Mouse (Mus musculus) urinary bladder, postnatal 4 days (tissue): ENCODE measurements at regions not wholly inside any gene's neighbourhood (a gene's known extent, or its start where the extent isn't known, plus 50 kb on each side); places are given as distances from the start of the nearest gene placed in this dataset.

Experiments used
- DNase-seq, 2 experiments: peaks; one replicate each; pipeline ENCODE4 v3.0.0; 2021 to 2022; ENCODE audit warnings: low spot score in 2 of 2

DNA sequence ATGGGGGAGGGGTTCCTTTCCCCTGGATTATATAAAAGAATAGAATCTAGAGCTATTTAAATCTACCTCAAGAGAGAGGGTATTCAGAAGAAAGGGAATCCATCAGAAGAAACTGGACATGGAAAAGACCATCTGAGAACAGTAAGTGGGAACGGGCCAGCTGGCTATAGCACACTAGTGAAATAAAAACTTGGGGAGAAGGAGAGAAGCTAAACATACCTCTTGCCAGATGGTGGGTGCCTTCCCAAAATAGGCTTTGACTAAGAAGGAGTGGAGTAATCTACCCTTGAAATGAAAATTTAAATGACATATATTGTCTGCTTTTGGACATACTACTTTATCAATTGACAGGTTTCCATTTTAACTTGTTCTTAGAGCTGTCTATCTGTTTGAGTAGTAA, 657.6 kb downstream of the Inhba start:
- DNase-seq, result no peak

DNA sequence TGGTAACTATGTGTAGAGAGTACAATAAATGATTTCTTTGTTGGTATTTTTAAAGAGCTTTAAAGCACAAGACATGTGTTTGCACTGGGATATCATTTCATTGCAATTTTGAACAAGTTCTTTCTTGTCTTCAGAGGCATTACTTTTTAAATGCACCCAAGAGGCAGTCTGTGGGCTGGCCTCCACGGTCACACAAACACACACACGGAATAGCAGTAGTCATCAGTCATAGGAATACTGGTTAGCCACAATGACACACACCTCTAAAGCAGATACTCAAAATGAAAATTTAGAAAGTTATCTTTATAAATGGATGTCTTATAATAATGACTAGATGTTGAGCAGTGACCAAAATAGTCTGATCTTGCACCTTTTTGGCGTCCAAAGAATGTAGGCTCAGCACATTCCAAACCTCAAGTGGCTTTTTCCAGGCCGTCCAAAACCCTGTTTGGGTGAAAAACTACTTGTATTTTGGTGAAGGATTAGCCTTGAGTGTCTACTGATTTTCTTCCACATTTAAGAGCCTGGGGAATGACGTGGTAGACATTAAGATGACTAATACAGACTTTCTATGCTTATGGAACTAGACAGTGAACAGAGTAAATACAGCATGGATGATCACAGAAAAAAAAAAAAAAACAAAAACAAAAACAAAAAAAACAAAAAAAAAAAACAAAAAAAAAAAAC, 658.5 kb downstream of the Inhba start:
- no peak for DNase-seq

DNA sequence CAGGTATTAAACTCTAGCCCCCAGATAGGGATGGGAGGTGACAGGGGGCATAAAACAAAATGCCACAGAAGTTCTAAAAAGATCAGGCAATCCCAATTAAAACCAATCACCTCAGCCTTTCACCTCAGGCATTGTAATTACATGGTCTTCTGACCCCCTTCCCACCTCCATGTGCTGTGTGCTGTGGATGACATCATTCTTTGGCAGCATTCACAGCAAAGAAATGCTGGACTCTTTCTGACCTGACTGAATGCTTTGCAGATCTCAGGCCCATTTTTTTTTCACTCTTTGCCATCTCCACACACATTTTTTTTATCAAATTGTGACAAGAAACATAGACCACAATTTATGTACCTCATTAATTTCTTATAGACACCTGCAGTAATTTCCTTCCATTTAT, 659.1 kb downstream of the Inhba start:
- no peak for DNase-seq

DNA sequence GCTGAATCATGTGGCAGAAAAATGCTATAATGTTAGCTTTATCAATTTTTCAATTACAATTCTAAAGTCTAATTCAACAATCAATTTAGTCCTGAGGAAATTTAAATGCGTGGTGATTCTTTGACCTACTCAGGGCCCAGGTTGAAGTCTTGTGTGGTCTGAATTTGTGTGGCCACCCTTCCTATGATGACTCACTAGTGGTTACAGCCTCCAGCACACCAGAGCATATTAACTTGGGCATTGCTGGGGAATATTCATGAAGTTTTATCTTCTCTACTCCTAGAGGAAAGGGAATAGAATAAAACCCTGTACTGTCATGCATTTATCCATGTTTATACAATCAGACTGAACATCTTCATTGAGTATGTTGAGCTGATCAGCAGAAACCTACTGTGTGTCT, 665.2 kb downstream of the Inhba start:
- DNase-seq, result no peak

DNA sequence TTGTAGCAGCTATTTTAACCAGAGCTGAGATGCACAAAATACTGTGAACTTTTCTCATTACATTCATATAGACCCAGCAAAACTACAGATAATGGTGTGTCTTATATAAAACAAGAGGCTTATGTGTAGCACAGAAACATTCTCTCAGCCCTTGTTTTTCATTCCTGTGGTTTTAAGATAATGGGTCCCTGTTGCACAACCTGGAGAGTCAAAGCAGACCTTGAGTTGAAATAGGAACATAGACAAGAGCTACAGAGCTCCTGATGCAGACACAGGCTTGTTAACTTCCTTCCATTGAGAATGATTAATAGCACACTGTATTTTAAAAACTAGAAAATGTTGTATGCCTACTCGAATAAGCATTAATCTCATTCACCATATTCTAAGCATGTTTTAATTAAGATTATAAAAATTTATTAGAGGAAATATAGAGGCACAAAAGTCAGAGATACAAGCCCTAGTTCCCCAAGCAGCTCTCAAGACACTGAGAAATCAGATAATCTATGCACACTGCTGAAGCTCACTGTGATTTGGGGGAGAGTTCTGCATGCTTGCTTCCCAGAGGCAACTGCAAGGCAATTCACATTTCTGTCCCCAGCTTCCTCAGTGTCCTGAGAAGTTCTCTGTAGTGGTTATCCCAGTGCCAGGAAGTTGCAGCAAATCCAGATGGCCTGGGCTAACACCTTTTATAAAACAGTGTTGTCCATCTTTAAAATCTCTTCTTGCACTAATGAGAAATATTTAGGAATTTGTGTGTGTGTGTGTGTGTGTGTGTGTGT, 666.8 kb downstream of the Inhba start:
- no peak for DNase-seq

DNA sequence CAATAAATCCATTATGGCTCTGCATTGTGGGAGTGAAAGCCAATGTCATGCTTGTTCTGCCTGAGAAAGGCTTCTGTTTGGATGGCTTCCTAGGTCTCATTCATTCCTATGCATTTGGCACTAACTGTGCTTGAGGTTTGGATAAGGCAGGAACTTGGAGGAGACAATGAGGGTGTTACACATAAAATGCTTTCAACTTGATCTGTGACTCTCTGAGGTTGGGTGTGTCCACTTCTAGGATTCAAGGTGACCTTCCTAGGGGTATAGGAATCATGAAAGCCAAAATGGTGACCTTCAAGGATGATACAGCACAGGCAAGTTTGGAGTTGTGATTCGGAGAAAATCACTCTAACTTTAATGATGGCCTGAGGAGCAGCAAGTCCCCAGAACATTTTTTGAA, 682.5 kb downstream of the Inhba start:
- DNase-seq, result no peak

DNA sequence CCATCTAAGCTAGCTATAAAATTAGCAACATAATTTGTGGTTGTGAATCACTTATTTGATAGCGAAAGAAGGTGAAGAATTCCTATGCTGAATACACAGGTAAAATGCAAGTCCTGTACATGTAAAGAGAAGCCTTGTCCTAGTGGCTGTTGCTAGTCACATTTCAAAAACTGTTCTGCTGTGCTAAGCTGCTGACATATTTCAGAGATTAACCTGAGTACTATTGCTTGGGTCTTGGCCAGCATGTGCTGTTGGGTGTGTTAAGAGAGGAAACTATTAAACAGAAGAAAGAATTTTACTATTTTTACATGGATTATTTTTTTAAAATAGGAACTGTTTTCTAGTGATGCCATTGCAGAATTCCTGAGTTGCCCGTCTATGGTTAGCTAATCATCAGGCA, 689.3 kb downstream of the Inhba start:
- DNase-seq, result no peak

DNA sequence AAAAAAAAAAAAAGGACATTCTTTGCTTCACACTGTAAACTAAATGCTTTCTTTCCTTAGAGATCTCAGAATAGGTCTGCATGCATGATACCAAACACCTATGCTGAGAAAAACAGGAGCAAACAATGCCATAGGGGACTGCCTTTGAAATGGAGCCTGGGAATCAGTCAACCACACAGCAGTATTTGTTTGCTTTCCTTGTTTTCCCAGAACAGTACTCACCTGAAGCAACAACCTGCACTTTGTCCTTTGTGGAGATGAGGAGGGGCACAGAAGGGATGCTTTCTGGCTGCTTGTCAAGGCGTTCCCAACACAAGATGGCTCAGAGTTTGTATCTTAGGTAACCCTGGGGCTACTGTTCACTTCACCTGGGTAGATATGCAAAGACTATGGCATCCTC, 690.5 kb downstream of the Inhba start:
- DNase-seq, result no peak

DNA sequence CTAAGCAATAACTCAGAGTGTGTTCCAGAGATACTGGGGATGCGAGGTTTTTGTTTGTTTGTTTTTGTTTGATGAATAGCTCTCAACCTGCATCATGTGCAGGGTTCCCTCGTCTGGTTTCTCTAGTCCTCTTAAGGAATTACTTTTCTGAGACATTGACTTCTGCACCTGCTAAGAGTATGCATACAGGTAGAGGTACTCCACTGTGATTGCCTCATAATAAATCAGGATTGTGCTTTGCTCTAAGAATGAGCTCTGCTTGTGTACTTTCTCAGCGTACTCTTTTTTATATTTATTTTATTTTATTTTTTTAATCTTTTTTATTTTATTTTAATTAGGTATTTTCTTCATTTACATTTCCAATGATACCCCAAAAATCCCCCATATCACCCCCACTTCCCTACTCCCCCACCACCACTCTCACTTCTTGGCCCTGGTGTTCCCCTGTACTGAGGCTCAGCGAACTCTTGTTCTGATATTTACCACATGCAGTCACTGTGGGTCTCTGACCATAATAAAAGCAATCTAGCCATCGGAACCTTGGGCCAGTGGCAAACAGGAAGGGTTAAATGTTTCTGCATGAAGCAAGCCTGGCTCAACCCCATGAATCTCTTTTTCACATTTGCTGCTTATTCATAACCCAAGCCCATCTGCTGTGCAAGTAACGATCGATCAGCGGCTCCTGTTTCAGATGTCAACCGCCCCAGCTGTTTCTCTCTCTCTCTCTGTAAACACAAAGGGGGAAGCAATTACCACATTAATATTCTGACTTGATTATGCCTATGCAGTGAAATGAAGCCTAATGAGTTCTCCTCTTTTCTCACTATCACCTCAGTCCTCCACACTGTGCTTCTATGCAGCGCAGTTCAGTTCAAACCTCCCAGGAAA, 693.8 kb downstream of the Inhba start:
- DNase-seq, result no peak

DNA sequence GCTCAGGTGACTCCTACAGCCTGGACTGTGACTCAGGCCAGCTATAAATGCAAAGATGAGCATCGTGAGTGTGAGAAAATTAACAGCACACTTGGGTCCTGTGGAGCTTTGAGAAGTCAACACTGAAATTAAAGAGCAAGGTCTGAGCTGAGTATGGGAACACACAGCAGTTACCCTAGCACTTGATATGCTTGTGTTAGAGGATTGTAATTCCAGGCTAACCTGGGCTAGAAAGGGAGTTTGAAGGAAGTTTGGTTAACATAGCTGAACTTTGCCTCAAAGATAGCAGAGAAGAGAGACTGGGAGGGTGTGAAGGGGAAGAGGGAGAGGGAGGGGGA, 694.4 kb downstream of the Inhba start:
- no peak for DNase-seq

DNA sequence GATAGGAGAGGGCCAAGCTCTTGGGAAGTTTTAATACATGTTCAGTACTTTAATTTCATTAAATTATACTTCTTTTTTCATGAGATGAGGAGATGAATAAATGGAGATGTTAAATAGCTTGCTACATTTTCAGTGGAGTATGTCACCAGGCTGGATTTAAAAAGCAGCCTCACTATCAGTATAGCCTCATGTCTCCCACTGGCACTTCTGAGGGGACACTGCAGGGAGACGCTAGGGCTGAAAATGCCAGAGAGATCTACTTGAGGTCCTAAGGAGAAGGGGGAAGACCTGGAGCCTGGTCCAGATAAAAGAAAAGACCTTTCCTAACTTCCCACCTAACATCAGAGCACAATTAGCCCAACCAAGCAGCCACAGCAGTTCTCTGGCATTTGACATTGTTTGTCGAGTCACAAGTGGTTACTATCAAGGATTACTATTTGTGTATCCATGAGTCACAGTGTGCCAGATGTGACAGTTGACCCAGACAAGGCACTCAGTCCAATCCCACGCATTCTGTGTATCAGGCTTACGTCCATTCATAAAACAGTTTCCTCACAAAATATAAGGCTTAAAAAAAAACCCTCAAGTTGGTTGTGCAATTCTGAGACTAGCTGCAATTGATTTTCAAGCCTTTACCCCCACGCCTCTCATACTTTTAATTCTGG, 703.8 kb downstream of the Inhba start:
- no peak for DNase-seq

DNA sequence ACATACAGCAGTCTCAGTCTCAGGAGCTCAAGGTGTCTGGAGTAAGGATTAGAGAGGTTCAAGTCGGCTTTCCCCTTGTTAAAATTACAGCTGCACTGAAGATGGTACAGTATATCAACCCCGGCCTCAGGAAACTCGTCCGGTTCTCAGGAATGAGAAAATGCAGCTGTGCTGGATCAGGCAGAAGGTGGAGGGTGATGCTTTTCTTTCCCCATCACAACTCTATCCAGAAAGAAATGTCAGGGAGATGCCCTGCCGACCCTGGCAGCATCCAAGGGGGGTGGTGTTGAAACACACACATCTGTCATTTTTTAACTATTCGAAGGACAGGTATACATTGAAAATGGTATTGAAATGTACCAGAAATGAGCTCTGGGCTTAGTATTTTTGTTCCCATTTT, 704.7 kb downstream of the Inhba start:
- DNase-seq, result no peak

DNA sequence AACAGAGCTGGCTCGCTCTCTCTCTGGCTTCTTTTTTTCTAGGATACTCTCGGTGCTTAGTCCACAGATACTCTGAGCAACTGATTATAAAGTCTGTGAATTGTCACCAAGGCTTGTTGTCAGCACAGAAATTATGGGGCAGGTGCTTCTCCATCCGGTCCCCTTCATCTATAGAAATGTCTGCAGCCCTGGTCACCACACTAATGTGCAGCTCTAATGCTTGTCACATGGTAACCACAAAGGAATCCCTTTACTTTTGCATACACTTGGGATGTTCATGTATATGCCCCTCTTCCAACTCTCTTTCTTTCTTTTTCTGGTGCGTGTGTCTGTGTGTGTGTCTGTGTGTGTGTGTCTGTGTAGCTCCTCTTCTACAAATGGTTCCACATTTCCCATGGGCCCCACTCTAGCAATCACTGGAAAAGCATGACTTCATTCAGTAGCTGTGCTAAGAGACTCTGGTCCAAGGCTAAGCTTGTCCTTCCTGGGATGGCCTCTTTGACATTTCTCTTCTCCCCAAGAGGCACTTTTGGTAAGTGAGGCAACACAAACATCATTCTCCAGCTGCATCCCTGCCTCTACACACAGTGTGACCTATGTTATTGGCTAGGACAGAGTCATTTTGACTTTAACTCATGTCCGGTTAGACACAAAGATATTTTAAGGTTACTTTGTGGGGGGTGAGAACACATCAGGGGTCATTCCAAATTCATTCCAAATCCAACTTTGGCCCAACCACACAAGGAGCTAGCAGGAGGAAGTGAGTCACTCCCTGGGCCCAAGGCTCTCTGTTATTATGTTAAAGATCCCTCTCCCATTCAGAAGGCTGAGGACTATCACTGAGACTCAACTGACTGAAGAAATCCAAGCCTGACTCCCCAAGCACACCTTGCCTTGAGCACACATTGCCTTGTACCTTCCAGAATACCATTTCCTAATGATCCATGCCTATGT, 705.4 kb downstream of the Inhba start:
- no peak for DNase-seq

DNA sequence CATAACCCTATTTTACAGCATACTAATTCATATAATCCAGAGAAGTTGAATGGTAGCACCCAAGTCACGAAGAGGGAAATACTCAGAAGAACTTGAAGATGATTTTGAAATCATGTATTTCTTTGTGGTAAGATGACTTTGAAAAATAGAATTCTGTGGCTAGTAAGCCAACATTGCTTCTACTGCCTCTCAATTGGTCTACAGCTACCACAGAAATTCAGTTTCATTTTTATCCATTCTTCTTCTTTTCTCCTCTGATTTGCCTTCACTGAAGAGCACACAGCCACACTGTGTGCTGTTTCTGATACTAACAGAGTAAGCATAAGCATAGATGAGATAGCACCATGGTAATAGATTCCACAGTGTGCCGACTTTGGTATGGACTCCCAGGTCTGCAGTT, 708.4 kb downstream of the Inhba start:
- DNase-seq, result no peak

DNA sequence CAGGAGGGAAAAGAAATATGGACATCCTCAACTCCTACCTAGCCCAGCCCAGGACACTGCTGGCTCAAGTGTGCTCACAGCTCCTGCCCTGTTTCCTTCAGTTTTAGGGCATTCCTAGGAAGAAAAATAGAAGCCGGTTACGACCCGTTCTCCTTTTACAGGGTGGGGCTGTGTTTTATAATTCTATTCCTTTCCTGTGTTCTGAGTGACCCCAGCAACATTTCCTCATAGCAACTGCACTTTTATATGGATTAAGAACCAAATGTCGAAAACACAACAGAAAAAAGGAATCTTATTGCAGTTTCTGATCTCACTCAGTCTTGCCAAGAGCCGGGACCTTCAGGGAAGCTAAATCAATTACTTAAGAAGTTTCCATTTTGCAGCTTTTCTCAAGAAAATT, 713.7 kb downstream of the Inhba start:
- no peak for DNase-seq

DNA sequence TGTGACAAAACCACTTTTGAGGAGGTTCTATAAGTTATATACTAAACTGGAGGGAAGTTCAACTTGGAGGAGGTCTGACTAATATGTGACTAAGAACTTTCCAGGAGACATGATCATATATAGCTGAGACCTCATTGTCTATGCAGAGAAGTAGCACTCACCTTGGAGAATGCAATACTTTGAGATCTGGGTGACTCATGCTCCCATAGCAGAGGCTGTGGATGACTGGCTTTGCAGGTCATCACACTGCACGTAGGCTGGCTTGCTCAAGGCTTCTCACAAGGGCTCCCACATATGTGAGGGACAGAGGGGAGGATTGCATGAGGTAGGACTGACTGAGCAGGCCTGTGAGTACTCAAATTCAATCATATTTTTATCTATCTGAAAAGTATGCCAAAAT, 726.7 kb downstream of the Inhba start:
- DNase-seq, result no peak

DNA sequence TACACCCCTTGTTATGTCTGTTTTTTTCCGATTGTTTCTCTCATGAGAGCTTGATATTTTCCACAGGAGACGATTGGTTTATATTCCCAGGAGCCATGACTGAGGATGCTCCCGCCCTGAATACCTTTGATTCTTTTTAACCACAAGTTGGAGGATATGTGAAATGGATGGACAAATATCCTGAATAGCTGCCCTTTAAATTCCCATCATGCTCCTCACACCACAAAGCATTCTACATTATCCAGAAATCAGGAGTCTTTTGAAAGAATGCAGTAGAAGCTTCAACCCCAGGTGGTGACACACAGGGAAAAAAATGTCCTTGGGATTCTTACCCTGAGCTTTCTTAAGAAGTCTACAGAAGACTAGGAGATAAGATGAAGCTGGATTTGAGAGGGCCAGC, 727.9 kb downstream of the Inhba start:
- no peak for DNase-seq

DNA sequence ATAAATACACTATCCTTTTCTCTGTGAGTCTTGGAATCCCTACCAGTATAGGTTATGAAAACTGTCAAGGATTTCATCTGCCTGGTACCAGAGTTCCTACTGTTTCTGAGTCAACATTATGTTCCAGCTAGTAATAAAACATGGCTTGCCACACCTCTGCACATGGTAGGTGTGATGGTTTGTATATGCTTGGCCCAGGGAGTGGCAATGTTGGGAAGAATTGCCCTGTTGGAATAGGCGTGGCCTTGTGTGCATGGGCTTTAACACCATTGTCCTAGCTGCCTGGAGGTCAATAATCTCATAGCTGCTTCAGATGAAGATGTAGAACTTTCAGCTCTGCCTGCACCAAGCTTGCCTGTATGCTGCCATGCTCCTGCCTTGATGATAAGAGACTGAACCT, 732.6 kb downstream of the Inhba start:
- no peak for DNase-seq

DNA sequence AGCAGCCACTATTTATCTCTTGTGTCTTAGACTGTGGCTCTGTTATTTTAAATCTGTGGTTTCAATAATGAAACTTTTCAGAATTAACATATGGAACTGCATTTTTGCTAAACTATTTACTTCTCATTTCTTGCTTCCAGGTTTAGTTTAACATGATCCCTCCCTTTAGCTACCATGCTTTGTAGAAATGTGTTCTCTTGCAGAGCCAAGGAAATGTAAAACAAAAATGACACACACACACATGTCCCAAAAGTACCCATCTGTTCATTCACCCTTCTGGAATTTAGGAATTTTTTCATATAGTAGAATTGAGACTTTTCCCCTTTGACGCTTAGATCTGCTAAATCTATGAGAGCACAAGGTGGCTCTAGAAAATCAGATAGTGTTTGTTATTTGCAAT, 734.0 kb downstream of the Inhba start:
- no peak for DNase-seq

DNA sequence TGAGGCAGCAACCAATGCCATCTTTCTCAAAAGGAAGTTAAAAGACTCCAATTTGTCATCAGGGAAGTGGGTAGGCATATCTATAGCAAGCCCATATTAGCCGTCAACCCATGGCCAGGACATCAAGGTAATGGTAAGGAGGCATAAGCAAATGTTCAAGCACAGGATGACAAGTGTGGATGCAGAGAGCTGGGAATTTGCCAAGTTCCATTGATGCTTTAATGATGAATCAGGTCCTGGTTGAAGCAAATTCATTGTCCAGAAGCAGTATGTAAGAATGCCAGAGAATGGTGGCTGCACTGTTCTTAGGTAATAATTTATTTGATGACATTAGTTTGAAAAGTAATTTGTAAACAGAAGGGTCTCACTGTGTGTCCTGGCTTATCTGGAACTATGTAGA, 734.8 kb downstream of the Inhba start:
- DNase-seq, result no peak

DNA sequence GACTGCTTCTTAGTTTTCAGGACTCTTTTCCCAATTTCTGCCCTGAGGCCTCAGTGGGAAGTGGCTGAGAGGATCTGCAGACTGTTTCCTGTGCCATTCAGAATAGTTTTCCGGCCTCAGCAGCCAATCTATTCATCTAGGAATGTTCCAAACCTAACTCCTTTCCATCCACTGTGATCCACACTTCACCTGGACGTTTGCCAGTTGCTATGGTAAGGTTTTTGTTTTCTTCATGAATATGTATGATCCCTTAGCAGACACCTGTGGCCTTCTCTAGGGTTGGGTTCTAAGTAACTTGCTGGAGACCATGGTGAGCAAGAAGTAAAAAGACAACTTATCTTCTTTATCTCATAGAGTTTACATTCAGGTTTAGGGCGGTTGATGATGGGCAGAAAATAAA, 744.6 kb downstream of the Inhba start:
- DNase-seq, result no peak
